Mouse (Mus musculus): ENCODE results near the gene Ndst4.

Gene Ndst4

DNA sequence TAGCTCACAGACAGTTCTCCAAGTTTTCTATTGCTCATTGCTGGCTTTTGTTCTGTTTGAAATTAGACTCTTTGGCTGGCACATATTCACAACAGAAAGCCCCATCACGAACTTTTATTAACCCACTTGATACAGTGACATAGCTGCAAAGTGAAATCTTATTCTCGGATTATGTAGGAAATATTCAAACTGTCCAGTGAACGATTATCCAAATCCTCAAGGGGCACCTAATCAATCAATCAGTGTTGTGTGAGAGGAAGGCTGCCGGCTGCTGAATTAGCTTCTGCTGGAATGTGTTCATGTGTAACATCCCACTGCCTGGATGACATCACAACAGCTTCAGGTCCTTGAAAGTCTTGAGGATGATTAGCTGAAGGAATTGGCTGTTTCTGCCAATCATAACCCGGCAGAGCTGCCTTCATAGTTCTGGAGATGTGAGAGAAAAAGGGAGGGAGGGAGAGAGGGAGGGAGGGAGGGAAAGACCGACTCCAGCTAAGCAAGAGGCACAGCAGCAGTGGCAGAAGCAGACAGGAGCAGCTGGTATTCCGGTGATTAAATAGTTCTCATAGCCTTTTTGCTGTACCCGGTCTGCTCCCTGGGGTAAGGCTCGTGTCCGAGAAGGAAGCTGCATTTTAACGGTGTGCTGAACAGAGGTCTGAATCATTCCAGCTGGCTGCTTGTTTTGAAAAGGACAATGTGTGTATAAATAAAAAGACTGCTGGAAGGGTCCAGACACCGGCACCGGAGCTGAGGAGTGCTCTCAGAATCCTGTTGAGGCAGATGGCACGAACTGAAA, at the start of gene Ndst4:
Gene Ndst4 (plus strand): TSS at position 476 of the 796 bp plus-strand sequence.
- no peak for DNase-seq (ENCODE audit: extremely low read depth, low read depth, low spot score)

DNA sequence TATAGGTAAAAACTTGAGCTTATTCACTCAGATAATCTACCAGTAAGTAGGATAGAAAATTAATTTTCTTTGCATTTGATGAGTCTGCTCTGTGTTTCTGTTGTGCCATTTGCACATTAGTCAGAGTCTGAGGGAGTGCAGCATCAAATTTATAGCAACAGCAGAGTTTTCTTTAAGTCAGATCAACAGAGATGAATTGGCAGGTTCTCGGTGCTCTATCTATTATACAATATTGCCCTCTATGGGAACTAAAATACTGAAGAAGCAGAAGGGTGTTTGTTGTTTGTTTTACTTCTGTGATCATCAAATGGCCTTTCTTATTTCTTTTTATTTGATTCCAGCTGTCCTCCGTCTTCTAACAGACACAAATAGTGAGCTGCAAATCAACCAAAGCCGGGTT, 6.4 kb upstream of the Ndst4 start:
- DNase-seq (ENCODE audit: extremely low read depth, low read depth, low spot score) = no peak

GRCm38 (mm10) chr3:125406456-125406855, 2.6 kb downstream of the Ndst4 start:
- no peak for DNase-seq (ENCODE audit: extremely low read depth, low read depth, low spot score)

- DNase-seq (ENCODE audit: extremely low read depth, low read depth, low spot score) = no peak
Measured at GRCm38 (mm10) chr3:125406991-125407390, 3.1 kb downstream of the Ndst4 start.

- DNase-seq (ENCODE audit: extremely low read depth, low read depth, low spot score) = no peak
Measured at GRCm38 (mm10) chr3:125466894-125467652, 63.2 kb downstream of the Ndst4 start.

DNA sequence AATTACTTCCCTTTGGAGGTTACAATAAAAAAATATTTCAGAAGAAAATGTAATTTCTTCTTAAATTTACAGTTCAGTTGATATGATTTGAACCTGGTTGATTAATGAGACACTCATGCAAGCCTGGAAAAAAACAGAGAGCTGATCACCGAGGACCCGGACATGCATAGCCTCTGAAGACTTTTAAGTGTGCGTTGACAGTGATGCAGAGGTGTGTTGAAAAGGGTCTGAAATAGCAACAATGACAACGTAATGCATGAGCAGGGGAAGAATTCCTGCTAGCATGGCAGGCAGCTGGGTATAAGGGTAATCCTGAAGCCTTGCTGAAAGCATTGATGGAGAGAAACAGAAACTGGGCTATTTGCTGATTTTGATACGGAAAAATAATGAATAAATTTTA, 106.2 kb downstream of the Ndst4 start:
- no peak for DNase-seq (ENCODE audit: extremely low read depth, low read depth, low spot score)

GRCm38 (mm10) chr3:125533371-125533770, 129.5 kb downstream of the Ndst4 start:
- no peak for DNase-seq (ENCODE audit: extremely low read depth, low read depth, low spot score)

DNA sequence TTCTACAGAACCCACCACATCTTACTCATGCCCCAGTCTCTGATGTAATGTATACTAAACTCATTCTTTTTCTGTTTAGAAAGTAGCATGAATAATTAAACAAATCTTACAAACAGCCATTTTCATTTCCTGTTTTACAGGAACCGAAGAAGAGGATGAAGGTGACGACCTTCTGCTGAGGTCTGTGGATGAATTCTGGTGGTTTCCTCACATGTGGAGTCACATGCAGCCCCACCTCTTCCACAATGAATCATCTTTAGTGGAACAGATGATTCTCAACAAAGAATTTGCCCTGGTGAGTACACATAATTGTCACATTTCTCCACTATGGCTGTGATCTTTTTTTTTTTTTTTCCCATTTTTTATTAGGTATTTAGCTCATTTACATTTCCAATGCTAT, 166.7 kb downstream of the Ndst4 start:
- DNase-seq (ENCODE audit: extremely low read depth, low read depth, low spot score) = no peak

DNA sequence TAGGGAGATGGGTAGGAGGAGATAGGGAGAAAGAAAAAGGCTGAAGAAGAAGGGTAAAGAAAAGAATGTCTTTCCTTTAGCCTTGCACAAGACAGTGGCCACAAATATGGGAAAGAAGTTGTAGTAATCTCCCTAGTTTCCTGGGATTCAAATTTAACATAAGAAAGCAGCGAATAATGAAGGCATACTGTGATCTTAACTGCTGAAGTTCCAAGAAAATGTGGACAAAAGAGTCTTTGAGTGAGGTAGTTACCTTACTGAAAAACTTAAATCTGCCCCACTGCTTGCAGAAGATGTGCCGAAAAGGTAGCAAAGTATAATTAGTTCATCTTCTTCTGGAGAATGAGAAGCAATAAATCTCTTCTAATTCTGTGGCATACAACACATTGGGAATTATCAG, 228.4 kb downstream of the Ndst4 start:
- no peak for DNase-seq (ENCODE audit: extremely low read depth, low read depth, low spot score)

GRCm38 (mm10) chr3:125655009-125655635, 251.2 kb downstream of the Ndst4 start:
- DNase-seq (ENCODE audit: extremely low read depth, low read depth, low spot score) = no peak

GRCm38 (mm10) chr3:125660114-125660717, 256.3 kb downstream of the Ndst4 start:
- no peak for DNase-seq (ENCODE audit: extremely low read depth, low read depth, low spot score)

GRCm38 (mm10) chr3:125660884-125661532, 257.1 kb downstream of the Ndst4 start:
- DNase-seq (ENCODE audit: extremely low read depth, low read depth, low spot score) = no peak

DNA sequence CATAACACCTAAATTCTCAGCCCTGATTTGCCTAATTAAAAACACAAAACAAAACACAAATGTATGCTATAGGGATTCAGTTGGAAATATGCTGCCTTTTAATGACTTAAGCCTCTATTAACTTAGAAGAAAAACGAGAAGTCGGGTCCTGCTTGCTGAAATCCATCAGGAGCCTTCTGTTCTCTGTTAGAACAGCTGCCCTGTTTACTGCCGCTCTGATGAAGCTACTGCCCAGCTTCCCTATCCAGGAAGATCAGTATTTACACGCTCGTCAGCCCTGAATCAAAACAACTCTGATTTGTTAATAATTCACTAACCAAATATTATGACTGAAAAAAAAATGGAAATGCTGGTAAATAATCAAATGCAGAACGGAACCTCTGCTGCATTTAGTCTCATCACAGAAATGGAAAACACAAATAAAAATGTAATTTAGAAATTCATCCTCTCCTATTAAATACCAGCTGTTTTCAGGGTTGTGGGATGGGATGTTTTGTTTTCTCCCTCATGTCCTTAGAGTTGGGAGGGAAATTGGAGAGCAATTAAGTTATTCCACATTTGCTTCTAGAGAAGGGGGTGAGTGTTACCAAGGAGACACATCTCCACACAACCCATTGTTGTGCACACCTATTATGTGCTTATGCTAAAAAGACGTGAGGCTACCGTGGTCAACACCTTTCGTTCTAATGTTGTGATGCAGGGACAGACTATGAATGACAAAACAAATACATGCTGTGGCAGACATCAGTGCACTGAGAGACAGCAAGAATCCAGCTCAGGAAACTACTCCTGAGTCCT, 270.3 kb downstream of the Ndst4 start:
- DNase-seq (ENCODE audit: extremely low read depth, low read depth, low spot score) = no peak

DNA sequence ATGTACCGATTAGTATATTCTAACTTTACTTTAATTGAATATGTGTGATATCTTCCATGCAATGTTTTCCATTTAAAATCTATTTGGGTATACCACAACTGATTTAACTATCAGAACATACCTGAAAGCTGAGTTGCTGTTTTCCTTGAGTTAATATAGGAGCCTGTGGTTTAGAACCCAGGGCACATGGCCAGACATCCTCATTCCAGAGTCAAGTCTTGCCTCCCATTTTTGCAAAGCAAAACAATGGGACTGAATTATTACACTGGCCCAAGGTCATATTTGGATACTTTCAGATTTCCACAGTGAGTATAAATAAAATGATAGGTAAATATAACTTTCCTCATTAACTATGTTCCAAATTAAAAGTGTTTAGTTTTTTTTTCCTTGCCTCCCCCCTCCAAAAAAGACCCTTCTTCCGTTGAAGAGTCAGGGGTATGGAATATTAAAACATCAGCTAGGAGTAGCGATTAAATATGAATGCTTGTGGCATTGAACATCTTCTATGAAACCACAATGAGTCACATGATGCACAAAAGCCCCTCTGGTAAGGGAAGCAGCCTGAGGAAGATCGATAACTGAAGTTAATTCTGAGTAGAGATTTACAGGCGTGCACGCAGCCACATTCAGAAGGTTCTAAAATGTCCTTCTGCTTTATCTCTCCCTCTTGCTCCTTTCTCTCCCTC, 271.5 kb downstream of the Ndst4 start:
- no peak for DNase-seq (ENCODE audit: extremely low read depth, low read depth, low spot score)

DNA sequence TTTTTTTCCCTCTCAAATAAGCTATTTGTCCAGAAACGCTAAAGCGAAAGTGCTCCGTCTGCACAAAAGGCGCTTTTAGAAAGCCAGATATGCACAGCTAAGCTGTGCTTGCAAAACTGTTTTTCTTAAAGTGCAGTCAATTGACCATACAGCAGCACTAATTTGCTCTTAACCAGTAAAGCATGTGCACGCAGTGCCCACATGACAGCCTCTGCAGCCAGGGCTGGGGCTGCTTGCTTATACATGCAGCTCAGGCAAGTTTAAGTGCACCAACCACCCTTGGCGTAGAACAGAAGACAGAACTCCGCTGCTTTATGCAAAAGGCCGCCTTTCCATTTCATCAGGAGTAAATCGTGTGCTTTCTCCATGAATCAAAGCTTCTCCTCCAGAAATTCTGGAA, 275.0 kb downstream of the Ndst4 start:
- no peak for DNase-seq (ENCODE audit: extremely low read depth, low read depth, low spot score)

- DNase-seq (ENCODE audit: extremely low read depth, low read depth, low spot score) = no peak
Measured at GRCm38 (mm10) chr3:125683460-125684230, 279.8 kb downstream of the Ndst4 start.

DNA sequence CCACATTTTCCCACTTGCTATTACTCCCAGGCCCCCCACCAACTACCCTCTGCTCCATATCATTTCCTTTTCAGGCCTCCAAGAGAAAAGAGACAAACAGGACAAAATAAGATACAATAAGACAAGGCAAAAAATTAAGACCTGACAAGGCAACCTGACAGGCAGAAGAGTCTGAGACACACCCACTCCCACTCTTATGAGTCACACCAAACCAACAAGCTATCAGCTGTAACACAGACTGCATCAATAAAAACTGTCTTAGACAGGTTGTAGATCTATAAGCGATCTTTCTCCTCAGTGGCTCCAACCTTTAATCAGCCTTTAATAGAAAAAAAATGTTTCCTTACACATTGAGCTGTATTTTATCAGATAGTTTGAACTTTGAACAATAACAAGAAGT, 280.7 kb downstream of the Ndst4 start:
- DNase-seq (ENCODE audit: extremely low read depth, low read depth, low spot score) = no peak

DNA sequence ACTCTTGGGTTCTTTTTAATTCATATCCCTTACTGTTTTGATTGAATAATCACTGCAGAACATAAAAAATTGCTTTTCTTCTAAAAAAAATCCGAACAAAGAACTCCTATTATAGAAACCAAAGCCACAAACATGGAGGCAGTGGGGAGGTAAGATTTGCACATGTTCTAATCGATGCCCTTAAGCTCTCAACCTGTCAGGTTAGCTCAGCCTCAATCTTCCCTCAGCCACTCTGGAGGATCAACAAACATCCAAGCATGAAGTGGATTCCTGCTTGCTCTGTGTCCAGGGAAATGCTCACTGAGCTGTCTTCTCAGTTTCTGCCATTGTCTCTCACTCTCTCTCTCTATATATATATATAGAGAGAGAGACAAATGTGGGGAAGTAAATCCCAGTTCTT, 283.7 kb downstream of the Ndst4 start:
- no peak for DNase-seq (ENCODE audit: extremely low read depth, low read depth, low spot score)

DNA sequence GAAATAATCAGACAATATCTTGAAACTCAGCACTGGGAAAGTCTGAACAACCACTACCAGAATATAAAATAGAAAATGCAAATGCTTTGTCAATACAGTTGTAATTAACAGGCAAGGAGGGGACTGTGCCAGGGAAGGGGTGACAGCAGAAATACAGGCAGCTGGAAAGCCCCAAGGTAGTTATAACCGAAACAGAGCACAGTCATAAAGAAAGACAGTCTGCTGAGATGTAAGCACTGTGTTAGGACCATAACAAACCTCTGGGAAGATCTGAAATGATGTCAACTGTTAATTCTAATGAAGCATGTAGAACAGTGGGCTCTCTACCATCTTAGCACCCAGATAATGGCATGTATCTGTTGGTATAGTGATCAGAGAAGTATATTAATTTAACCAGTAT, 287.1 kb downstream of the Ndst4 start:
- no peak for DNase-seq (ENCODE audit: extremely low read depth, low read depth, low spot score)

Measured in fat pad, adult 2 months (tissue).